Mouse (Mus musculus) testis, postnatal 10 days (tissue): ENCODE data around the gene Bcas3.

Experiments
- DNase-seq: peaks from one replicate; pipeline ENCODE4 v3.0.0; 2021; ENCODE audit warnings: low spot score

Gene Bcas3

GRCm38 (mm10) chr11:85799456-85799855 lies 446.5 kb downstream of the Bcas3 start:
- DNase-seq, result no peak

GRCm38 (mm10) chr11:85799856-85800255 lies 446.9 kb downstream of the Bcas3 start:
- no peak for DNase-seq

- no peak for DNase-seq
Measured at GRCm38 (mm10) chr11:85800380-85800779, 447.4 kb downstream of the Bcas3 start.

- no peak for DNase-seq
Measured at GRCm38 (mm10) chr11:85804048-85804447, 451.1 kb downstream of the Bcas3 start.

- no peak for DNase-seq
Measured at GRCm38 (mm10) chr11:85805779-85806178, 452.8 kb downstream of the Bcas3 start.

GRCm38 (mm10) chr11:85807353-85807752 lies 454.4 kb downstream of the Bcas3 start:
- no peak for DNase-seq

- no peak for DNase-seq
Measured at GRCm38 (mm10) chr11:85811229-85811628, 458.3 kb downstream of the Bcas3 start.

- DNase-seq, result no peak
Measured at GRCm38 (mm10) chr11:85811676-85812075, 458.7 kb downstream of the Bcas3 start.

- no peak for DNase-seq
Measured at GRCm38 (mm10) chr11:85812201-85812966, 459.4 kb downstream of the Bcas3 start.

- DNase-seq, result no peak
Measured at GRCm38 (mm10) chr11:85814678-85815077, 461.7 kb downstream of the Bcas3 start.

- DNase-seq, result no peak
Measured at GRCm38 (mm10) chr11:85816471-85816870, 463.5 kb downstream of the Bcas3 start.

- no peak for DNase-seq
Measured at GRCm38 (mm10) chr11:85818401-85818800, 465.4 kb downstream of the Bcas3 start.

- DNase-seq, result no peak
Measured at GRCm38 (mm10) chr11:85820959-85821358, 468.0 kb downstream of the Bcas3 start.

- no peak for DNase-seq
Measured at GRCm38 (mm10) chr11:85821659-85822058, 468.7 kb downstream of the Bcas3 start.

- peak; percentile 94 for DNase-seq
Measured at GRCm38 (mm10) chr11:85823181-85823580, 470.2 kb downstream of the Bcas3 start.

GRCm38 (mm10) chr11:85823794-85824193 lies 470.8 kb downstream of the Bcas3 start:
- no peak for DNase-seq

- DNase-seq, result no peak
Measured at GRCm38 (mm10) chr11:85825031-85825430, 472.1 kb downstream of the Bcas3 start.

- no peak for DNase-seq
Measured at GRCm38 (mm10) chr11:85825823-85826222, 472.9 kb downstream of the Bcas3 start.

- no peak for DNase-seq
Measured at GRCm38 (mm10) chr11:85827342-85827741, 474.4 kb downstream of the Bcas3 start.

GRCm38 (mm10) chr11:85828691-85829519 lies 475.9 kb downstream of the Bcas3 start:
- DNase-seq, result no peak

GRCm38 (mm10) chr11:85829520-85830440 lies 476.8 kb downstream of the Bcas3 start:
- DNase-seq, result no peak

- no peak for DNase-seq
Measured at GRCm38 (mm10) chr11:85830901-85831341, 478.0 kb downstream of the Bcas3 start.
